Mouse (Mus musculus) lung, adult 18-20 months (tissue): ENCODE measurements at regions not wholly inside any gene's neighbourhood (a gene's known extent, or its start where the extent isn't known, plus 50 kb on each side); places are given as distances from the start of the nearest gene placed in this dataset.
A peak's percentile ranks its signal among the peaks of the same experiment; 100 is the strongest.

ENCODE experiments used
- DNase-seq, 2 experiments: peaks; one replicate each; pipeline ENCODE4 v3.0.0; 2022; ENCODE audit warnings: mixed read lengths in 2 of 2

DNA sequence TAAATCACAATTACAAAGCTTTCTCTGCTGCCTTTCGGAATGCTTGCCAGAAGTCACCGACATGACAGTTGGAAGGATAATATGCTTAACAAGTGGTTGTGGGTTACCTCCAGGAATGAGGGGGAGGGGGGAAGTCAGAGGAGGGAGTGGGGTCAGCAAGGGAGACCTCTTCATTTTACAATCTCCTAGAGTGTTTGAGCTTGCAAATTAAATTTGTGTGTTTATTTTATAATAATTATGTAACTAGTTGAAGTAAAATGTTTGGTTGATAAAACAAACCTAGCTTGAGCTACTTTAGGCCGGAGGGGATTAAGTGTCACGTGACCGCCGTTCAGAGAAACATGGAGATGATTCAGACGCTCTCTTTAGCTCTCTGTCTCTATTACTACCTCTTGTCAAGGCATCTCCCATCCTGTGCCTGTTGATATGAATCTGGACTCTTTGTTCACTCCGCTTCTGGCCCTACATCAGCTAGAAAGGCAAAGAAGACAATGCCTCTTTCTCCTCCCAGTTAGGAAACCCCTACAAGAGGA lies 227.3 kb upstream of the Irx5 start:
- DNase-seq: no peak

DNA sequence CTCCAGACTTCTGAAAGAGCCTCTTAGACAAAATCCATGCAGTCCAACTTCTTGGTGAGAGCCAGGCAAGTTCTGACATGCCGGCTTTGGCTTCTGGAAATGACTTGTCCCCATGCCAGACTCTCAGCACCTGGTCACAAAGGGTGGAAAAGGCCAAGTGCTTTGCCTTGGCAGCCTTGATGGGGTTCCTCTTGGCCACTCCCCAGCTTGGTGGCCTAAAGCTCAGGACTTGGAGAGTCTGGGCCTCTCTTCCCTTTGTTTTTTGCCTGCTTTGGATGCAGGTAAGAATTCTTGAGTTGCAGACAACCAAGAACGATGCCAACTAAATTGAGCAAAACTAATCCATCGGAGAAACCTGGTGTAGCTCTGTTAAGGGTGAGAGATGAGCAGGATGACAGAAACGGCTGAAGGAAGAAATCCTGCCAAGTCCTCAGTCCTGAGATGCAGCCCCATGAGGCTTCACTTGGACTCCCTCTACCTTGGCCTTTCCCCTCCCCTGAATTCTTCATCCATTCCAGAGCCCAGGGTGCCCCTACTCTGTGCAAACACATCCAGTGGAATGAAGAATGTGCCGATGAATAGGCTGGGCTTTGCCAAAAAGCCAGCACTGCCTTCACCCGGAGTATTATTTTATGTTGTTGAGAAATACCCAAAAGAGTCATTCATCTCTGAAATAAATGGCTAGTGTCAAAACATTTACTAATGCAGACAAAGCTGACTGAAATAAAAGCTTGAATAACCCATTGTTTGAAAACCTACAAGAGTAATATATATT lies 228.0 kb upstream of the Irx5 start:
- DNase-seq: peak; percentile 80 to 87

DNA sequence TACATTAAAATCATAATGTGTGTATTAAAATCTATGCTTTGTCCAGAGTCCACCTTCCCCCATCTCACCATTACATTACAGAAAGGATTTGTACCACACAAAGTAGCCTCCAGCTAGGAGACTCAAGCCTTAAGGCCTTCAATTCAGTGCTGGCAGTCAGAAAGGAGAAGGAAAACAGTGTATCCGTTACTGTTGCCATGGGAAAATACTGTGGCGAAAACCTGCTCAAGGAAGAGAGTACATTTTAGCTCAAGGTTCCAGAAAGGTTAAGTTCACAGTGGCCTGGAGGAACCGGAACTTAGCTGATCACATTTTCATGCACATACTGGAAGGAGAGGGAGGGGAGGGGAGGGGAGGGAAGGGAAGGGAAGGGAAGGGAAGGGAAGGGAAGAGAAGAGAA lies 231.8 kb upstream of the Irx5 start:
- no peak for DNase-seq

DNA sequence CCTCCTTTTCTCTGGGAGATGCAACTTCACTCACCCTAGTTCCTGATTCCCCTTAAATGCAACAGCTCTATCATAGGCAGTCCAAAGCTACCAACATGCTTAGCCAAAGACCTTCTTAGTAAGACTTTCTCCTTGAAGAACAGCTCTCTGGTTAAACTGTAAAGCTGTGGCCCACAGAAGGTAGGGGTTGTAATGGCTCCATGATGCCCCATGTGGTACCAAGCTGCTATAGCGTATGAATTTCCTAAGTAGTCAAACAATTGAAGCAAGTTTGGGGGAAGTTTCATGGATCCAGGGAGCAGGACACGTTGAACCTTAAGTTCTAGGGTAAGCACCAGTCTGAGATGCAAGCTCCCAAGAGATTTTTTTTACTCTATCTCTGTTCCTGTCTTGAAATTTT lies 236.1 kb upstream of the Irx5 start:
- no peak for DNase-seq

DNA sequence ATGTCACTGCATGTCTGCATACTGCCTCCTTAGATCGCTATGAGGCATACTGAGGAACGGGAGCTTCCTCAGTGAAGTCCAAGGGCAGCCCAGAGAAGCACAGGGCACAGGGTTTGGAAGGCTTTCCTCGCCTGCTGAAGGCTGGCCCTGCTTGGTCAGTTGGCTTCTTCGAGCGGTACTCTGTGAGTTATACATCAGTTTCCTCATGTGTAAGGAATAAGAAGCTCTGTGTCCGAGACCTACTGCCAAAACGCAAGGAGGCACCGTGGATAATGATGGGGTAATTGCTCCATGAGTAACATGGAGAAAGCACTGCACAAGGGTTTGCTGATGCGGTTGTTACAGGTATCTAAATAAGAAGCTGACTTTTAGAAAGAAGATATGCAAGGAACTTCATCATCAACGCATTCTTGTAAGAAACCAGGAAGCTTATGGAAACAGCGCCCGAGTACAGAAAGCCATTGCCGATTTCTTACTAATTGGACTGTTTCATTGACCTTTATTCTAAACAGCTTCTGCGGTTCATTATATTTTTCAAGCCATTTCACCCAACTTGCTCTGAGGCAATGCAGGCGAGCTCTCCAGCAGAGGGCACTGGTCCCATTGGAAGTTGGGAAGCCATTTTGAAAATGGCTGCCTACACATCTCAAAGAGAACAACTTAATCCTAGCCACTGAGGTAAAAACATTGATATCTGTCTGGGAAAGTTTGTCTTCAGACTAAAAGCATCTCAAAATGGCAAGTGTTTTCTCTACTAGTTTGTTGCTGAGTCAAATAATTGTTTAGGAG lies 241.8 kb upstream of the Irx5 start:
- no peak for DNase-seq

DNA sequence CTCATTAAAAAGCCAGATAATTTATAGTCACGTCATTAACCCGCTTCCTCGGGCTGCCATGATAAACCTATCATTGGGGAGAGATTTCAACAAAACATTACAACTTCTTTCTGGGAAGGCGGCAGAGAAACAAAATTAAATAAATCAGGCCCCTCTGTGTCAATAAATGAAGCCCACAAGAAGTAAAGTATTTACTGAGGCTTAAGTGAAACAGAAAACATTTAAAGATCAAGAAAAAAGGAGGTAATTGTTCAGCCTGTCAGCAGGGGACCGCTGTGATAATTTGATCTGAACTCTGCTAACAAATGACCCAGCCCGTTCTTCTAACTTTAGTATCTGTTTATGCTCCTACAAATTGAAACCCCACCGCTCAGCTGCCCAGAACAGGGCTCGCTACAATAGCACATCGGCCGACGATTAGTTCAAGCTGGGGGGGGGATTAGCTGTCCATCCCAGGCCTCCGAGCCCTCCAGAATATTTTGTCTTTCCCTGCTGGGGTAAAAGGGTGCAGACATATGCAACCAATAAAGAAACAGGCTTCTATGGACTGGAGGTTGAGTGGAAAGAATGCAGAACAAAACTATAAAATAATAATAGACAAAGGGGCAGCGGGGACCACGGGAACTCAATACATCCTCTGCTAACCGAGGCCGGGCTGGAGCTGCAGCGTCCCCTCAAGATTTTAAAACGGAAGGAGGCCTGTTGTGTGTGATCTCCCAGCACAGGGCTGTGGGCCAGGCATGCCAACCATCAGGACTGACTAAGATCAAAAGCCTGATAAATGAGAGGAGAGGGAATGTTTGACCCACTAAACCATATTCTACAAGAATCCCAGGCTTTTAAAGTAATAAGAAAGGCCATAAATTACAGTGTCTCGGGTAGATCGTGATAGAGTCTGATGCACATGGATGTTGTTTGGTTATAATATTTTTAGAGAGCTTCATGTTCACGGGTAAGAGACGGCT lies 242.8 kb upstream of the Irx5 start:
- DNase-seq: no peak

DNA sequence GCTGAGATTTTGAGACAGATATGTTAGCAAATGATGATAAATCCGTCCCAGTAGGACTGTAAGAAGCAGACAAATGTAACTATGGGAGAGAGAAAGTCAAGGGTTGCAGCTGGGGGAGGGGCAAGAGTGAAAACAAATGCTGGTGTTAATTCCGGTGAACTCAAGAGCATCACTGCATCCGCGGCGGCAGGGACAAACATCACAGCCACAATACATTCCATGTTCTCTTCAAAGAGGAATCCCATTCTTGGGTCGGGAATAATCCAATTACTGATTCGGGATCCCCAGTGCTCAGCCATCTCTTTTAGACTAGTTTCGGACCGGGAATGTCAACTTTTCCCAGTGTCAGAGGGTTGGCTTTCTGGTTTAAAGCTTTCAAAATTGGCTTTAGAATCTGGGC lies 243.5 kb upstream of the Irx5 start:
- no peak for DNase-seq

DNA sequence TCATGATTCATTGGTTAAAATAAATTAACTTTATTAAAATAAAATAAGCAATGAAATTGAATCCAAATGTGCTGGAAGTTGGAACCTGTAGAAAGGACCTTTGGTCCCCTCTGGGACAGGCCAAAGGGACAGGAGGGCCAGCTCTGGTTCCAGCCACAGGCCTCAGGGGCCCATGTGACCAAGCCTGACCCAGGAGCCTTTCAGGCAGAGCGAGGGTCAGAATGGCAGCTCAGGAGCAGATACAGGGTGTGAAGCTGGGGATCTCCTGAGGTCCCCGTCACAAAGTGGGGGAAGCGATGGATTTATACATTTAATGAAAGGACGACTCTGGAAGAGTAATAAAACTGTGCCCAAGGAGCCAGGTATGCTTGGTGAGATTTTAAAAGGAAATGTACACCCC lies 244.0 kb upstream of the Irx5 start:
- no peak for DNase-seq

DNA sequence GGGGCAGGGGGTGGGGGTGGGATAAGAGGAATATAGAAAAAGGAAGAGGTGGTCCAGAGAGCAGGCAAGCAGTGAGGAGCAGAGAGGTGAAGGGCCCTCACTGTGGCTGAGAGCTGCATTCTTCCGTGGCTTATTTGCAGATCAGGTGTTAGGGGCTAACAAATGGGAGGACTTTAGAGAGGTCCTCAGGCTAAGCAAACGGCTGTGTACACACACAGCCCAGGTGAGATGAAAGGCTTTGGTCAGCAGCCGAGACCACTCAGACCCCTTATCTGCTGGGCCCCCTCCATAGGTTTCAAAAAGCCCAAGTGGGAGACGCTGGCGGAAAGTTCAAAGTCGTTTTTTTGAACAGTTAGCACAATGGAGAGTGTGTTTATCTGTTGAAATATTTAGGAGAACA lies 252.9 kb upstream of the Irx5 start:
- DNase-seq: peak; percentile 79 to 80

DNA sequence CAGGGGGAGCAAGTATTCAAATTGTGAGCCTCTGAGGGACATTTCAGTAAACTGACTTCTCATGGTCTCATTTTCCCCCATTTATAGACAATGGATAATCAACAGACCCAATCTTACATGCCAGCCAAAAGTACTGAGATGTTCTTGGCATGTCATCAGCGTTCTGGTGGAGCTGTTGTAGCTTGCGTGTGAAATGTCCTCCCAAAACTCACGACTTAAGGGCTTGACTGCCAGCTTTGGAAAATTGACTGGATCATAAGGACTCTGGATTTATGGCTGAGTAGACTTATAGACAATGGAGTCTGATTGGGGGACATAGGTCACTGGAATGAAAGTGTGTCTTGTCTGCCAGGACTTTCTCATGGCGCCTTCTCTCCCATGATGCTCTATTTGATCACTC lies 254.9 kb upstream of the Irx5 start:
- DNase-seq: no peak

DNA sequence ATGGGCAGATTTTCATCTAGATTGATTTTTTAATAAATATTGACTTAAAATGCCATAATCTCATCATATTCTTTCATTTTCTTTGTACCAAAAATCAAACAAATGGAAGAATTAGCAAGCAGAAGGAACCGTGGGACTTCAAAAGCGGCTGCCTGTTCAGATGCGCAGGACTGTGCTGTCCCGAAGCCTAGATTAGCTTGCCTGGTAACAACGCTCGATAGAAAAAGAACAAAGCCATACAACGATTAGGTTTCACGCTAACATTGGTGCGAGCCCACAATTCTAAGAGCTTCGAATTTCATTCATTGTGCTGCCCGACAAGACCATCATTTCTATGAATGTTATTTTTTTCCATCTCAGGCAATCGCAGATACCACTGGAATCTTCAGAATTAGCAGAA lies 262.1 kb upstream of the Irx5 start:
- DNase-seq: no peak

DNA sequence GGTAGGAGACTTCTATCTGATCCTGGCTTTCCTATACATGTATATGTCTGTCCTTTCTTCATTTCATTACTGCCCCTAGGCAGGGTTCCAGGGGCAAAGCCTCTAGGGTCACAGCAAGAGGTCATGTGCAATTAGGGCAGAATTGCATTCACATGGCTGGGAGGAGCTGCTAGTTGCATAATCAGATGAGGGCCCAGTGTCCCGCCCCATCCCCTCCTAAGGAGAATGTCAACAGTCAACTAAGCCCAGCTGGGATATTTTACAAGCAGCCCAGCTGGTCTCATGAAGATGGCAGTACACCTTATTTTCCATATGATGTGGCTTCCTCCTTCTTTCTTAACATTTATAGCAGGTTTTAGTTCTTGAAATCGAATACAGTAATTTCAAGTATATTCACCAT lies 273.3 kb upstream of the Irx5 start:
- DNase-seq: peak; percentile 37 to 43

DNA sequence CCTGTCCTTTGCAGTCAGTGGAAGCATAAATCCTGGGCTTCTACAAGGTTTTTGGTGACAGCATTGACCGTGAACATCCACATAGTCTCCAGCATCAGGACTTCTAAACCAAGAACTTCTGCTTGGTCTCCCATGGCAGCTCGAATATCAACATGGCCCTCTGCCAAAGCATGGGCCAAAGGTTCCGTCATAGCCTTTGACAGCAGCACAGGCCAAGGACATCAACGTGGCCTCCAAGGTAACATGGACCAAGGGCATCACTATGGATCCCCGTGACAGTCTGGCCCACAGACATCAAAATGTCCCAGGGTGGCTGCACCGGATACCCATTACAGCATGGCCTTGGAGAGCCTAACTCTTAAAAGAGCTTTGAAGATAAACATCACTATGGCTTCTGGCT lies 275.5 kb upstream of the Irx5 start:
- no peak for DNase-seq

DNA sequence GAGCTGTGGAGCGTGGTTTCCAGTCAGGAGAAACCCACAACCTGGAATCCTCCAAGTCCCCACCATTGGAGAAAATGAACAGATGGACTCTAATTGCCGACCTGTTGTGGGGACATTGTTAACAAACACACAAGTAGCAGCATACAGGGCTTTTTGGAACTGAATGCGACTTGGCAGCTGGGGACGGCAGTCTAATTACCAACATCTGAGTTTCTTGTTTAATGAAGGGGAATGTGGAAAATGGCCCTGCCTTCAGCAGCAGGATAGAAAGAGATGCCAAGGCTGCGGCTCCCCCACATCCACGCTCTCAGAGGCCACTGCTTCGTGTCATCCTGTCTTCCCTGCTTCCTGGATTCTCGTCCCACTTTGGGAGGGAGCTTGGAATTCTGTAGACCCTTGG lies 276.6 kb upstream of the Irx5 start:
- DNase-seq: no peak

DNA sequence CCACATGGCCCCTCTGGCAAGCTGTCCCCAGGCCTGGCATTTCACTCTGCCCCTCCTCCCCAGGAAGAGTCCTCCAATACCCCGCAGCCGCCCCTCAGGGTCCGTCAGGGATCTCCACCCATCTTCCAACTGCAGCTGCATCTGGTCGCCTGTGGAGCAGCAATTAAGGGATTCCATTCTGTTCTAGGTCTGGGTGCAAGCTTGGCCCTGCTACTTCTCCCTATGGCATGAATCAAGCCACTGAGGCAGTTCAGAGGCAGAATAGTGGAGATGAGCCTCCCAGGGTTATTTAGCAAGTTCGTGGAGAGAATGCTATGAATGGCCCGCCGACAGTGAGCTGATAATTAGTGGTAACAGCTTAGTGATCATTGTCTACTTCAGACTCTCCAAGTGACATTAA lies 275.7 kb upstream of the Irx3 start:
- DNase-seq: no peak

DNA sequence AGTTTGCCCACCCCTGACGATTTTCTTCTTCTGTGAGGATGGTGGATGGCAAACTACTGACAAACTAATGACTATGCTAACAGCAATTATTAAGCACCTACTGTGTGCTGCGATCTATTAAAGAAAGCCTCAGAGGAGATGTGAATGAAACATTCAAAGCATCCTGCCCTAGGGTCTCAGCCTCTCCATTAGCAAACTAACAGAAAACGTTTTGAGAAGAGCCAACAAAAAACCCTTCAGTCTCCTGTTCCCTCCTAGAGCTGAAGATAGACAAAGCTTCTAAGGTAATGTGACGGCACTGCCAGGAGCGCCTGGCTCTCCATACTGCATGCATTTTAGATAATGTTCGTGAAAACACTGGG lies 270.4 kb upstream of the Irx3 start:
- no peak for DNase-seq

DNA sequence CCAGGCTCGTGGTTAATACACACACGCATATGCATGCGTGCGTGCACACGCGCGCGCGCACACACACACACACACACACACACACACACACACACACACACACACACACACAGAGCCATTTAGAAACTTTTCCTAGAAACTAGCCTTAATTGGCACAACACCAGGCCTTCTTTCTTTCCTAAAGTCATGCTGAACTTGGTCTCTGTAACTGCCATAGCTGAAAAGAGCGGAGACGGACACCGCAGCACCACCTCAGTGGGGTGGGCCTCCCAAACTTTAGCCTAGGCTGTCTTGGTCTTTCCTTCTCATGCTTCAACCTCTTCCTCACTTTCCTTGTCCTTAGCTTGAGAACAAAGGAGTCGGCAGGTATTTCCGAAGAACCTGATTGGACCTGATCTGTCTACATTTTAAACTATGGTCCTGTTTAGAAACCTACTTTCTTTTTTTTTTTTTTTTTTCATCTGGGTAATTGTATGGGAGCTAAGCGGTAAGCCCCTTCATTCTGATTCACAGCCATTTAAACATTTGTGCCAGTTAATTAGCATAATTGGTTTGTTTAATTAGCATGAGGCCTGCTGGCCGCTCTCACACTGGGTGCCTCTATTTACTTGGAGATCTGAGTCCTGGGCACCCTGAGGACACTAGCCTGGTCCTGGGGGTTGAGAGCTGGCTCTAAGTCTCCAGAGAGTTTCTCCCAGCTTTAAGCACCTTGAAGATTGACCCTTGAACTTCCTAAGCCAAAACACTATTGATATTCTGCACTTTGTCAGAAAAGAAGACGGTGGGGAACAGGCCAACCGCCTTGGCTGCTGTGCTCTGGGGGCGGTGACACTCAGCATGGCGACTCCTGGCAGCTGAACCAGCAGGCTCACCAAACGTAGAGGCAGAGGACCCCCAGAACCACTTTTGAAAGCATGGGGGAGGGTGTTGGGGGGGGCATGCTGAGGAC lies 269.7 kb upstream of the Irx3 start:
- no peak for DNase-seq

DNA sequence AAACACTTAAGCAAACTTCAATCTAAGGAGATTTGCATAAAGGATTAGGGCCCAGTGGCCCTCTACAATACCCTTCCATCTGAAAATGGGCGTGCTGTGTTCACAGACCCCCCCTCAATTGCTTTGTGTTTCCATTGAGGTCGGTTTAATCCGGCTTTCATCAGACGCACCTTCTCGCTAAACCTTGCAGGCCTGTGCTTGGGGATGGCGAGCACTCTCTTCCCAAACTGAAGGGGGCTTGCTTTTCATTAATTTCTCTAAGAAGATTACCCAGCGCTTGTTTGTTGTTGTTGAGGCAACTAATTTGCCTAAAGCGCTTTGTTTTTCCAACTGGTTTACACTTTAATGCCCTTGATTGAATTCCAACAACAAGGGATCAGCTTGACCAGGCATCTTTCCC lies 268.8 kb upstream of the Irx3 start:
- no peak for DNase-seq

DNA sequence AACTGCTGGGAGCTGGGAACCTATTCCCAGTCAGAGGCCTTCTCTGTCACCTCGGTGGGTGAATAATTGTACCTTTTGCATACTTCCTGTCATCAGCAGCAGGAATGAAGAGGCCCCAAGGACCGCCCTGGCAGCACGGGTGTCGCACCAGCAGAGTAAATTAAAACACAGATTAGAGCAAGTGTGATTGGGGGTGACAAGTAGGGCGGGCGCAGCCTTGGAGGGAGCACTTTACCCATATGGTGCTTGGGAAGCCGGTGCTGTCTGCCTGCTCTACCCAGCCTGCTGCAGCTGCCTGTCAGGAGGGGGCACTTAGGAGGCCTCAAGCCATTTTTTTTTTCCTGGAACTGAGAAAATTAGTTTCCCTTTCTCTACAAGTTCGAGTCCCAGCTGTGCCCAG lies 264.6 kb upstream of the Irx3 start:
- DNase-seq: no peak

DNA sequence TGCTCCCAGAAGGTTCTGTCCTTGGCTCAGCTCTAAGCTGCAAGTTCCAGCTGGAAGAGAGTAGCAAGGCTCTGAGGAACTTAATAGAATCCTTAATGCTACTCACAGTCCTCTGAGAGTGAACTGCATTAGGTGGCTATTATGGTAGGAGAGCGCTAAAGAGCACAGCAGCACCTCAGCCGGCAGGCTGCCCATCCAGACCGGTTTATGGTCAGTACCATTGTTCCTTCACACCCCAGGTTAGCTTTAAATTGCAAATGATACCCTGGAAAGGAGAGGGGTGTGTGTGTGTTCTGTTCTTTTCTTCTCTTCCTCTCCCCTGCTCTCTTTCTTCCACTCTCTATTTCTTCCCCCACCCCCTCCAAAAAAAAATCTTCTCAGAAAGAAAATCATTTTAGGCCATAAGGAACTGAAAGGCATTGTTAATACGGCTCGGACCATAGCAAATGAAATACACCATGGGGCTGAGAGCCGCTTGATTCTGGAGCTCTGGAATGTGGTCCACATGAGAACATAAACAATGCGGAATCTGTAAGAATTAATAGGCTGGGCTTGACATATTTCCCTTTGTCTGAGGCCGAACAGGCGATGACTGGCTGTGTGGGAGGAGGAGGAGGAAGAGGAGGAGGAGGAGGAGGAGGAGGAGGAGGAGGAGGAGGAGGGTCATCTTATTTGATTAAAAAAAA lies 263.8 kb upstream of the Irx3 start:
- DNase-seq: peak in 1 of 2 experiments; percentile 1

DNA sequence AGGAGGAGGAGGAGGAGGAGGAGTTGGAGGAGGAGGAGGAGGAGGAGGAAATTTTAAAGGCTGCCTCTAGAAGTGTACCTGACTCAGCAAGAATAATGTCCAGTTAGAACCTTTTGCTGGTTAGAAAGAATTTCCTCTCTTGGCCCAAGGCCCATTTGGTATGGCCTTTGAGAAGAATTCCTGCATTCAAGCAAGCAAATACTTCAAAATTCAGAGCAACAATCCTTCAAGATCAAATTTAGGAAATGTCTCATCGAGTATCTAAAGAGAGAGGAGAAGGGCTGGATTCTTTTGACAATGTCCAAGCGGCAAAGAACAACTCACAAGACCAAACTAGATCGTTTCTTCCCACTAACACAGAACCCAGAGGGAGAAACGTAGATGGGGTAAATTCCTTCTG lies 263.1 kb upstream of the Irx3 start:
- DNase-seq: peak in 1 of 2 experiments; percentile 27
